Mouse (Mus musculus) B cell, adult 2 months (primary cell): ENCODE results near the gene Gm43552.

ENCODE experiments used
- DNase-seq, 2 experiments: peaks; one replicate each; pipeline ENCODE4 v3.0.0; 2022

The Gm43552 gene

DNA sequence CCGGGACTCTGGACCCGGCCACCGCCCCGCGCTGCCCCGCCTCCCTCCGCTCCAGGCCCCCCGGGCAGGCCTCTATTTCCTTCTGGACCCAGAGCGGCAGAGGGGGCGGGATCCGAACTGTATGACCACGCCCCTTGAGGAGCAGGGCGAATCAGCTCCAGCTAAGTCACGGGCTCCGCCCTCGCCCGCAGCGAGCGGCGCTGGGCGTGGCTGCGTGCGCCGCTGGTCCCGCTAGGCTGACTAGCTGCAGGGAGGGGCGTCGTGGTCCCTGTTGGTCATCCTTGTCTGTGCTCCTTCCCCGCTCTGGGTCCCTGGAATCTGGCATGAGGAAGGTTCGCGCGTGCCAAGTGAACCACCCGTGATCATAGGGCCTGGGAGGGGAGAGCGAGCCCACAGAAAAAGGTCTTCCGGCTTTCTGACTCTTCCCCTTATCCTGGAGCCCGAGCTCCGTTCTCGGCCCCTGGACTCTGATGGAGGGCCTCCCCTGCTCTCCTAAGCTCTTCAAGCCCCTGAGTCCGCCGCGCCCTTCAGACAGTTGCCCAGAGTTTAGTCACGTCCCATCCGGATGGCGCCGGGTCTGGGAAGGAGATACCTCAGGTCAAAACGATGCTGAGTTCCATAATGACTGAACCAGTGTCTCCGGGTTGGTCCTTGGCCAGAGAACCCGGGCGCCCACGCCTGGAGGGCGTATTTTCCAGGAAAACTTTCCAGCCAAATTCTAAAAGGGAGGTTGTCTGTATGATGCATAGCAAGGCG, 56.6 kb downstream of the Gm43552 start, which contains the start of gene Ugdh:
Ugdh (minus strand) TSS at position 144 of the 756 bp plus-strand sequence.
- peak; percentile 95 to 96 for DNase-seq

DNA sequence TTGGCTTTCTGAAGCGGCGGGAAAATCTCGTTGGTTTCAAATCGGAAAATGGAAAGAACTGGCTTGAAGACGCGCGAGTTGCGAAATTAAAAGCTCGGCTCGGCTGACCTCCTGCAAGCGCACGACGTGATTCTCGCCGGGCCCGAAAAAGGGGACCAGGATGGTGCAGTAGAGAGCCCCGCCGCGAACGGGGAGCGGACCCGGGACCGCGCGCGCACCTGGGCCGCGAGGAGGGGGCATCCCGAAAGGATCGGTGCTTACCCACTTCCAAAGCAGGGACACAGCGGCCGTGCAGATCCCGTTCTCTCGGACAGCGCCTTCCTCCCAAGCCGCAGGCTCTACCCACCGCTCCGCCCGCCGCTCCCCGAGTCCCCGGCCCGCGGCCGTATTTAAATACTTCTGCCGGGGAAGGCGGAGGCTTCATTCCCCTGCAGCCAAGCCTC, 57.2 kb downstream of the Gm43552 start:
- no peak for DNase-seq

- DNase-seq: peak in 1 of 2 experiments; percentile 11
Observed at GRCm38 (mm10) chr5:65434471-65435362, 57.9 kb downstream of the Gm43552 start.

GRCm38 (mm10) chr5:65429441-65429840, 63.2 kb downstream of the Gm43552 start:
- DNase-seq: no peak

DNA sequence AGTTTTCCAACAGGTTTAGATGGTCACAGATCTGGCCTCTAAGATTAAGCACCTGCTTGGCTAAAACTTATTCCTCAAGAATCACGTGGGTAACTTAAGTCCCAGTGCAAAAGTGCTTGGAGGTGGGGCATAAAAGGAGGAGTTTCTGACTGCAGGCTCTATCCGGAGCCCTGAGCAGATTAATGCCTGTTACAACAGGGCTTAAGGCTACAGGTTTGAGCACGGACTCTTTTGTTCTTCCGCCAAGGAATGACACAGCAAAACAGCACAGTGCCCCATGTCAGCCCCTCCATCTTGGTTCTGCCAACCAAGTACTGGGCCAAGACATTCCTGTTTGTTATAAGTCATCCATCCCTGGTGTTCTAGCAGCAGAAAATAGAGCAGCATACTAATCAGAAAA, 64.3 kb downstream of the Gm43552 start:
- DNase-seq: no peak

DNA sequence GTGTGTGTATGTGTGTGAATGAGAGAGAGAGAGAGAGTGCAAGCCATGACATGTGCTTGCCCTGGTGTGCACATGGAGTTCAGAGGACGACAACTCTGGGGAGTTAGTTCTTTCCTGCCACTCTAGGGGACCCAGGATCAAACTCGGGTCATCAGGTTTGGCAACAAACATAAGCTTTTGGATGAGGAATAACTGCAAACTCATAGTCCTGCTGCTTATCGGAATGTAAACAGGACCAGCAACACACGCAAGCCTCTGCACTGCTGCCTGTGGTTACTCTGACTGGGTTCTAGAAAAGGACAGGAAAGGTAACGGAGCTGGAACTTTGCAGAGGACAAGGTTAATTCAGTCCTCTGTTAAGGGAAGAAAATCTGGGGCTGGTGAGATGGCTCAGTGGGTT, 67.4 kb downstream of the Gm43552 start:
- DNase-seq: no peak

GRCm38 (mm10) chr5:65424215-65424614, 68.4 kb downstream of the Gm43552 start:
- DNase-seq: no peak

DNA sequence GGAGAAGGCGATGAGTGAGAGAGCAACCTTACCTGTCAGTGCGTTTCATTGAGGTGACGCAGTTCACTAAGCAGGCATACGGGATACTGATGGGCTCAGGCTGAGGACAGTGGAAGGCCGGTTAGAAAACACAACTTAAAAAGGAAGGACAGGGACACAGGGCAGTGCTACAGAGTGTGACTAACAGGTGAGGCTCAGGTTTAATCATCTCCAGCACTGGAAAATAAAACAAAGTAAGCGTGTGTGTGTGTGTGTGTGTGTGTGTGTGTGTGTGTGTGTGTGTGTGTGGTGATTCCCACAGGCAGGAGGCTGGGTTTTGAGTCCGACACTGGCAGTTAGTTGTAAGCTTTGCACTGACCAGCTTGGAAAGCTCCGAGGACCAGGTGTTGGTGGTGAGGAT, 69.8 kb downstream of the Gm43552 start:
- no peak for DNase-seq

- DNase-seq: no peak
Observed at GRCm38 (mm10) chr5:65420822-65421221, 71.8 kb downstream of the Gm43552 start.

GRCm38 (mm10) chr5:65419136-65419535, 73.5 kb downstream of the Gm43552 start:
- no peak for DNase-seq

DNA sequence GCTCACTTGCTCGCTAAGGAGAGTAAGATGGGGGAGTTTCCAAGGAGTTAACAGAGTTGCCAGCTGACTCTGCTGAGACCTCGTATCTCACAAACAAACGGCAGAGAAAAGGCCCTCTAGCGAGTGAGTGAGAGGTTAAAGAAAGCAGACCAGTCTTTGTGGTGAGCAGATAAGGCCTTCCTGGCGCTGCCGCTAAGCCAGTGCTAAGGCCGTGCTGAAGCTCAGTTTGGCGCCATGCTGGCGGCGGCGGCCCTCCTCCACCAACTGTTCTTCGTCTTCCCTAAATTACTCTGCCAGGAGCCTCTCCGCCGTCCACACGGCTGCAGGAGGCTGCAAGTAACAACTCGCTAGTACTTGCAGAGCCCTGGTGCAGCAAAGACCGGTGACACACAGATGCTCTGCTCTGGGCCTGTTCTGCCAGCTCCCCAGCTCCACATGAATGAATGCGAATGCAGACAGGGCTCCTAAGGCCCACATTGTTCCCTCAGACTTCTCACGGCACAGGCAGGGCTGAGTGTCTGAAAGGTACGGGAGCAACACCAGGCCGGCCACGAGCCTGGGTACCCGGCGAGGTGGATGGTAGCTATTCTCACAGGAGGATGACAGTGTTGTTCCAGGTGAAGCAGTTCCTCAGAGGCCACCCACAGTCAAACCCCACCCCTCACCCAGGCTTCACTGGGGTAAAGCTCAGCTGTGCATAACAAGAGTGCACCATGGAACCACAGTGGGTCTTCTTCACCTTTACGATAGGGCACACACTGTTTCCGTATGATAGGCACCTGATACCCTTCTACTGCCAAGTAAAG, 76.8 kb downstream of the Gm43552 start:
- no peak for DNase-seq

DNA sequence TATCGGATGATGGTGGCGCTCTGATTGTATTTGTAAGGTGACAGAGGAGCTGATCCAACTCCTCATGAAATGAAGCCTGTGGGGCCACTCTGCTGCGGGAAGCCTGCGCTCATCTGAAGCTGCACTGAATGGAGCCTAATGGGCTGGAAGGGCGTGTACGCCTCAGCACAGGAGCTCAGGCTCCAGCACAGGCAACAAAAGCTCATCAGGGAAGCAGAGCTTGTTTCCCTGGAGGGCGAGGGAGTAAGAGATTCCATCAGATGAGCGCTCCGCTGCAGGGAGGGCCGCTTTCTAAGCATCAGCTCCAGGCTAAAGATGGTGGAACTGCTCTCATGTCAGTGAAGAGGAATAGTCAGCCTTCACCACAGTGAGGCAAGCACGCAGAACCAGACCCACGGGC, 84.6 kb downstream of the Gm43552 start:
- DNase-seq: no peak

DNA sequence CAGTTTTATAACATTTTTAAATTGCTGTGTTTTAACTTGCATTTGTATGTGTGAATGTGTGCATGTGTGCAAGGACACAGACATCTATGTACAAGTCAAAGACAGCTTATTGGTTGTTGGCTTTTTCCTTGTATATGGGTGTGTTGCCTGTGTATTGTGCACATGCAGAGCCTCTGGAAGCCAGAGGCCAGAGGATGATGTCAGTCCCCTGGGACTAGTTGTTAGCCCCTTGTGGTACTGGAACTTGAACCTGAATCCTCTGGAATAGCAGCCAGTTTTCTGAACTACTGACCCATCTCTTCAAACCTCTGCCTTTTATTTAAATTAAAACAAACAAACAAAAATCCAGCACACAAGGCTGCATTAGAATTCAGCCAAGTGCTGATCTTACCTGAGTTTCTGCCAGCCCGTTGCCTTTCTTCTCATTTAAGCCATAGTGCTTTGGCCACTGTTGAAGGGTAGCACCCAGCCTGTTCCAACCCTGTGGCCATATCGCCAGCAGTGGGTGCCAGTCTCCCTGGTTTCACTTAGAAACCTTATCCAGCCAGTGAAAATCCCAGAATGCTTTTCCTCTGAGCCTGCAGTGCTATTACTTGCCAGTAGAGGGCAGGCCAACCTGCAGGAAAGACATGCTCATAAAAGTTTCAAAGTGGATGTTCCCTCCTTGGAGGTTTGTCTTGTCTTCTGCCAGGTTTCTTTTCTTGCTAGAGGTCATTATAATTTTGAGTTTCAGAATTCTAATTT, 91.2 kb downstream of the Gm43552 start:
- DNase-seq: peak; percentile 85 to 86

GRCm38 (mm10) chr5:65394425-65394824, 98.2 kb downstream of the Gm43552 start:
- DNase-seq: peak; percentile 7 to 9

DNA sequence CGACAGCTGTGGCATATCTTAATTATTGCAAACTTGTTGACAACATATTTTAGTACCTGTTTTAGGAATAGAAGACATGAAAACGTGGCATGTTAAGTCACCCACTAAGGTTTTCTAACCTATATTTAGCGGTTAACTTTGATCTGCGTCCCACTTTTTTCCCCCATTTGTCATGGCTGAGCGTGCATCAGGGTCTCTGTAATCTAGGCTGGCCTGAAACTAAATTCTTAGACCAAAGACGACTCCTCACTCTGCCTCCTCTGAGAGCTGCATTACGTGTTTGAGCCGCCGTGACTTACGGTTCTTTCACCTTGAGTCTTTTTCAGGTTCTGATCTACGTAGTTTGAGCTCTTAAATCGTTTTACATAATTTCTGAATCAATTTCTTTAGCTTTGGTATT, 100.9 kb downstream of the Gm43552 start:
- DNase-seq: no peak

DNA sequence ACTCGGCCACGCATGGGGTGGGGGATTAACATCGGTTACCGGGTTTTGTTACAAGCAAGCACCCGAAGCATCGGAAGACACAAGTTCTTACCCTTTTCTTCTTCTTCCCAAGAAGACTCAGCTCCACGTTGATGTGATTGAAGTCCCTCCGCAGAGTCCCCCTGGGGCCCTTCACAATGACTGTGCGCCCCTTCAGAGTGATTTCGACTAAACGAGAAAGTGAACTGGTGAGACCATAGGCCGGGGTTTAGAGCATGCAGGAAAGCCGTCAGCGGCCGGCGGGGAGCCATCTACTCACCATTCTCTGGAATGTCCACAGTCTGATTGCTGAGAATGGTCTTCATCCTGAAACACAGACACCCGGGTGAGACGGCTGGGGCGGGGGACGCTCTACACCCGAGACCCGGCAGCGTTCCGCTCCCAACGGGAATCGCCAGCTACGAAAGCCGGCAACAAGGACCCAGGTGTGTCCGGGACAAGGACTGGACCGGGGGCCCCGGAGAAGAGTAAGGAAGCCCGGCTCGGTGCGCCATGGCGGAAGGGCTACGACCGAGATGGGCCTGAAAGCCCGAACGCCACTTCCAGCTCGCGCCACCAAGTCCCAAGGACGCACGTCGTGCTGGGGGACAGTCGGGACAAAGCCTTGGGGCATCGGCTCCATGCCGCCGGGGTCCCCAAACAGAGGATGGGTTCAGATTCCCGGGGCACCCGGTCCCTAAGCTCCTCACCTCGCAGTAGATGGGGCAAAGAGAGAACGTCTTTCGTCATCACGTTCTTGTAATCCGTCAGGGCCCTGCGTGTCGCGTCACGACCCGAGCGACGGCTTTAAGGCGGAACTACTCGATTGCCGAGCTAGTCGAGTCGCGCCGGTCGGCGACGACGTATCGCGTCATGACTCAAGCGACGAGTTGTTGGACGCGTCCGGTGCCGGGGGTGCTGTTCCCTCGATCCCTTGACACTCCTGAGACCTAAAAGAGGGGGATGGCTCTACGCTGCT, 101.7 kb downstream of the Gm43552 start, which contains the start of the genes Rpl9 and Lias:
Rpl9 (minus strand) TSS at position 797 of the 997 bp plus-strand sequence.
Lias (plus strand) TSS at position 850 of the 997 bp plus-strand sequence.
- DNase-seq: peak; percentile 98

DNA sequence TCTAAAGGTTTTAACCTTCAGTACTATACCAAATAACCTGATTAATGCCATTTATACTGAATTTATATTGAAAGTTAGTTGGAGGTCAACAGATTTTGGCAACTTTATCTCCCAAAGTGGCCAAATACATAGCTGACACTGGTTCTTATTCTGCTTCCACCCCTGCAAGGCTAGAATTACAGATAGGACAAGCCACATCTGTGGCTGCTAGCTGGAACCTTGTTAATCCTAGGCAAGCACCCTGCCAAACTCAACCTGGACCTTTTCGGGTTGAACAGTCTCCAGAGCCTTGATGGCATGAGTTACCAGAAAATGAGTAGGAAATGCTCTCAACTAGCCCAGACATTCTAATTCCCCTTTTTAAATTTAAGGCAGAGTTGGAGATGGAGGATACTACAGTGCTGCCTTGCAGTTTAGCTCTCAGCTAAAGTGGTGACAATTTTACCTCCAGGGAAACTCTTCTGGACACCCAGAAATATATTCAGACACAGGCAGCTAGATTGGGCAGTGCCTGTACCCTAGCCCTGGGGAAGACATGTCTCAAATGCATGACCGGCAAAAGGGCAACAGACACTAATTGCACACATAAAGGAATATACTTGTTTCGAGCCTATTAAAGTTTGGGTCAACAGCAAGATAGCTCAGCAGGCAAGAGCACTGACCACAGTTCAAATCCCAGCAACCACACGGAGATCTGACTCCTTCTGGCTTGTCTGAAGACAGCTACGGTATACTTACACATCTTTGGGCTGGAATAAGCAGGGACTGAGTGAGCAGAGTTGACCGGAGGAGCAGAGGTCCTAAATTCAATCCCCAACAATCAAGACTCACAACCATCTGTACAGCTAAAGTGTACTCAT, 105.4 kb downstream of the Gm43552 start:
- no peak for DNase-seq

GRCm38 (mm10) chr5:65385704-65386103, 106.9 kb downstream of the Gm43552 start:
- DNase-seq: no peak
